Mouse (Mus musculus): ENCODE data around the gene Dnah10.

DNA sequence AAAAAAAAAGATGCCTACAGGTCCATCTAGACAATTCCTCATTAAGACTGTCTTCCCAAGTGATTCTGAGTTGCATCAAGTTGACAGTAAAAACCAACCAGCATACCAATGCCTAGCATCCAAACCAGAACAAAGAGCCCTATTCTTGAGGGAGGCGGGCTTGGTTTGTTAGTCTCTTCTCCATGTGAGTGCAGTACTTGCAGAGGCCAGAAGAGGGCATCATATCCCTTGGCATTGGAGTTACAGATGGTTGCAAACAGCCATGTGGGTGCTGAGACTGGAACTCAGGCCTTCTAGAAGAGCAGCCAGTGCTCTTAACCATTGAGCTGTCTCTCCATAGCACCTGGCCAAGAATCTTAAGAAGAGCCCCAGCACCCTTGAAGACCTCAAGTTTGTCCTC, 36.9 kb downstream of the Dnah10 start:
- no peak for TF ChIP-seq CTCF (IDR thresholded peaks at IDR 0.05; ENCODE audit: control insufficient read depth, insufficient read depth, low read length)
- no peak for TF ChIP-seq POLR2A (IDR thresholded peaks at IDR 0.05; ENCODE audit: borderline replicate concordance, control insufficient read depth, low read depth, low read length)
